Mouse (Mus musculus) stomach, embryonic 14.5 days (tissue): Measurements from ENCODE around the gene Spata7. TPM values are rescaled to one million over a fixed set of nuclear protein-coding genes. Genes with fewer than 3 reads are reported as not detected.

Experiments
- ATAC-seq: fragments of 200-750 bp; cut with Nextera tagmentation; 2 replicates; pipeline ENCODE4 v1.8.0; 2017; ENCODE audit warnings: low read depth, moderate TSS enrichment; ENCODE audit not compliant: insufficient number of reproducible peaks, insufficient read depth, low FRiP score
- H3K27ac ChIP-seq: fragments of 300-500 bp; sonication (generic); 2 replicates; pipeline ENCODE4 v1.5.1; 2014; ENCODE audit warnings: mild to moderate bottlenecking, low read length, moderate library complexity, mixed read lengths
- H3K27me3 ChIP-seq: fragments of 300-500 bp; sonication (generic); 2 replicates; pipeline ENCODE4 v1.6.1; 2014; ENCODE audit warnings: low read length, control low read depth, mixed read lengths; ENCODE audit not compliant: control insufficient read depth, insufficient read depth
- H3K36me3 ChIP-seq: fragments of 300-500 bp; sonication (generic); 2 replicates; pipeline ENCODE4 v1.6.1; 2014; ENCODE audit warnings: mild to moderate bottlenecking, control low read depth, low read length, moderate library complexity, mixed read lengths; ENCODE audit not compliant: control insufficient read depth, insufficient read depth
- H3K4me1 ChIP-seq: fragments of 300-500 bp; sonication (generic); 2 replicates; pipeline ENCODE4 v1.6.1; 2014; ENCODE audit warnings: low read length, control low read depth, mixed read lengths; ENCODE audit not compliant: control insufficient read depth, insufficient read depth
- H3K4me2 ChIP-seq: fragments of 300-500 bp; sonication (generic); replicated peaks from 2 replicates; pipeline ENCODE4 v1.6.1; 2014; ENCODE audit warnings: low read depth, low read length, control low read depth
- H3K4me3 ChIP-seq: fragments of 300-500 bp; sonication (generic); 2 replicates; pipeline ENCODE4 v1.5.1; 2014; ENCODE audit warnings: low read depth, low read length, control low read depth
- H3K9ac ChIP-seq: fragments of 300-500 bp; sonication (generic); replicated peaks from 2 replicates; pipeline ENCODE4 v1.6.1; 2014; ENCODE audit warnings: low read depth, mild to moderate bottlenecking, control low read depth, low read length, moderate library complexity, mixed read lengths
- H3K9me3 ChIP-seq: fragments of 300-500 bp; sonication (generic); 2 replicates; pipeline ENCODE4 v1.6.1; 2016; ENCODE audit warnings: low read depth, low read length, control low read depth; ENCODE audit not compliant: control insufficient read depth
- WGBS: fragments of 180-500 bp; shearing (Covaris S2); extraction: QIAGEN DNeasy Blood & Tissue Kit; methylation state at CpG from one replicate; pipeline ENCODE4 v1.1.7; 2014; 5-methylcytosine and 5-hydroxymethylcytosine counted together
- polyA plus RNA-seq: library from polyadenylated mRNA; unstranded; fragments of >200 nt; fragmentation: Nextera tagmentation; extraction: Ambion mirVana; gene quantifications from 2 replicates; pipeline ENCODE4 v1.2.1, GENCODE M21; 2014

Spata7 gene
- polyA plus RNA-seq, 1 experiment from 2014 or later, result 17.0 TPM

GRCm38 (mm10) chr12:98712819-98713218 lies 84.9 kb downstream of the Spata7 start:
- no peak overlapping the region for H3K4me3 ChIP-seq
- H3K9me3 ChIP-seq, result no peaks in the 10 kb centered on the region
- H3K36me3 ChIP-seq, result no peaks in the 10 kb centered on the region
- 71% methylated on average over 6 of the region's 6 CpGs for WGBS
- no peak overlapping the region for H3K4me2 ChIP-seq
- ATAC-seq, result no peak
- H3K4me1 ChIP-seq, result no peaks in the 10 kb centered on the region
- no peaks in the 10 kb centered on the region for H3K27me3 ChIP-seq
- no peak overlapping the region for H3K27ac ChIP-seq
- H3K9ac ChIP-seq, result no peak overlapping the region

GRCm38 (mm10) chr12:98713621-98714103 lies 85.7 kb downstream of the Spata7 start:
- Histone ChIP-seq H3K27me3 (no peaks in the 10 kb centered on the region), H3K27ac (0 out of 2 replicates have a peak overlapping the region, but pooled peaks have one; percentile 0), H3K4me1 (no peaks in the 10 kb centered on the region), H3K9me3 (no peaks in the 10 kb centered on the region), H3K4me3 (no peak overlapping the region), H3K9ac (no peak overlapping the region), H3K4me2 (no peak overlapping the region), H3K36me3 (no peaks in the 10 kb centered on the region)
- ATAC-seq, result peak; percentile 67
- 18% methylated on average over 7 of the region's 7 CpGs for WGBS

GRCm38 (mm10) chr12:98714757-98715156 lies 86.8 kb downstream of the Spata7 start:
- no peak overlapping the region for H3K9ac ChIP-seq
- H3K27ac ChIP-seq, result no peak overlapping the region
- no peaks in the 10 kb centered on the region for H3K36me3 ChIP-seq
- no peaks in the 10 kb centered on the region for H3K9me3 ChIP-seq
- 28% methylated on average over 11 of the region's 11 CpGs for WGBS
- no peaks in the 10 kb centered on the region for H3K27me3 ChIP-seq
- ATAC-seq, result no peak
- no peak overlapping the region for H3K4me2 ChIP-seq
- H3K4me1 ChIP-seq, result no peaks in the 10 kb centered on the region
- H3K4me3 ChIP-seq, result no peak overlapping the region

GRCm38 (mm10) chr12:98716142-98716541 lies 88.2 kb downstream of the Spata7 start:
- H3K4me1 ChIP-seq, result peaks cover 12% of the 10 kb centered on the region
- no peak overlapping the region for H3K27ac ChIP-seq
- 79% methylated on average over 2 of the region's 2 CpGs for WGBS
- no peaks in the 10 kb centered on the region for H3K9me3 ChIP-seq
- H3K36me3 ChIP-seq, result no peaks in the 10 kb centered on the region
- no peak overlapping the region for H3K4me3 ChIP-seq
- no peak overlapping the region for H3K4me2 ChIP-seq
- no peak for ATAC-seq
- H3K27me3 ChIP-seq, result no peaks in the 10 kb centered on the region
- no peak overlapping the region for H3K9ac ChIP-seq

Other genes starting within 250 kb of the Spata7 start
- 1.5 and 1.7 TPM in 2 replicates for gene Kcnk10, start 49.8 kb upstream of the Spata7 start, polyA plus RNA-seq
- gene Ptpn21, start 109.2 kb downstream of the Spata7 start, polyA plus RNA-seq, result 11.9 and 12.2 TPM in 2 replicates
- gene Zc3h14, start 118.8 kb downstream of the Spata7 start, polyA plus RNA-seq, result 137 and 144 TPM in 2 replicates